Mouse (Mus musculus) left cerebral cortex, postnatal 25 days (tissue): Measurements from ENCODE around the gene Fas. TPM values are rescaled to one million over a fixed set of nuclear protein-coding genes. Genes with fewer than 3 reads are reported as not detected.

ENCODE experiments used
- DNase-seq, 2 experiments: peaks; one replicate each; pipeline ENCODE4 v3.0.0; 2022; ENCODE audit warnings: low spot score in 2 of 2, mixed read lengths in 1 of 2
- intact Hi-C: fragments of 180-260 bp; cut with DNase I; formaldehyde crosslinking; loops from one replicate; pipeline ENCODE4 v1.15.1; 2025
- total RNA-seq, 2 experiments: library from RNA; stranded (reverse); gene quantifications; 2 replicates each; pipeline ENCODE4 v1.2.3; 2021

Fas gene
- total RNA-seq, 2 experiments from 2014 or later = 1.3 to 1.4 TPM

- DNase-seq = no peak
- intact Hi-C loops = no loop called here
Measured at GRCm38 (mm10) chr19:34273073-34273472, 17.4 kb upstream of the Fas start.

- intact Hi-C loops = no loop called here
- DNase-seq = no peak
Measured at GRCm38 (mm10) chr19:34278078-34278477, 12.4 kb upstream of the Fas start.

GRCm38 (mm10) chr19:34283614-34284013, 6.9 kb upstream of the Fas start:
- DNase-seq = no peak
- intact Hi-C loops = loop anchor here (2.0 kb wide), 1 partner anchor 39 kb away; no protein-coding TSS in a partner anchor

GRCm38 (mm10) chr19:34284383-34284782, 6.1 kb upstream of the Fas start:
- DNase-seq = no peak
- intact Hi-C loops = loop anchor here (2.0 kb wide), 1 partner anchor 40 kb away; no protein-coding TSS in a partner anchor

- intact Hi-C loops = loop anchor here (2.0 kb wide), 1 partner anchor 40 kb away; no protein-coding TSS in a partner anchor
- DNase-seq = no peak
Measured at GRCm38 (mm10) chr19:34284826-34285225, 5.6 kb upstream of the Fas start.

GRCm38 (mm10) chr19:34287221-34287620, 3.2 kb upstream of the Fas start:
- intact Hi-C loops = no loop called here
- no peak for DNase-seq

GRCm38 (mm10) chr19:34287656-34288415, 2.6 kb upstream of the Fas start:
- intact Hi-C loops = no loop called here
- no peak for DNase-seq

GRCm38 (mm10) chr19:34288696-34289095, 1.8 kb upstream of the Fas start:
- no peak for DNase-seq
- intact Hi-C loops = no loop called here

- intact Hi-C loops = no loop called here
Measured at GRCm38 (mm10) chr19:34290872-34291341, 441 bp downstream of the Fas start.

GRCm38 (mm10) chr19:34291379-34291778, 913 bp downstream of the Fas start:
- no peak for DNase-seq
- intact Hi-C loops = no loop called here

More at GRCm38 (mm10) chr19:34290872-34291341, 441 bp downstream of the Fas start:
- no peak for DNase-seq

GRCm38 (mm10) chr19:34291956-34292355, 1.5 kb downstream of the Fas start:
- DNase-seq = no peak
- intact Hi-C loops = no loop called here

GRCm38 (mm10) chr19:34292701-34293100, 2.2 kb downstream of the Fas start:
- no peak for DNase-seq
- intact Hi-C loops = no loop called here

- no peak for DNase-seq
Measured at GRCm38 (mm10) chr19:34293376-34293947, 3.0 kb downstream of the Fas start.

GRCm38 (mm10) chr19:34295442-34295841, 5.0 kb downstream of the Fas start:
- intact Hi-C loops = no loop called here
- no peak for DNase-seq

More at GRCm38 (mm10) chr19:34293376-34293947, 3.0 kb downstream of the Fas start:
- intact Hi-C loops = no loop called here

- no peak for DNase-seq
- intact Hi-C loops = no loop called here
Measured at GRCm38 (mm10) chr19:34298531-34298930, 8.1 kb downstream of the Fas start.

GRCm38 (mm10) chr19:34299229-34299628, 8.8 kb downstream of the Fas start:
- DNase-seq = no peak
- intact Hi-C loops = no loop called here

GRCm38 (mm10) chr19:34300430-34300829, 10.0 kb downstream of the Fas start:
- no peak for DNase-seq
- intact Hi-C loops = no loop called here

GRCm38 (mm10) chr19:34304917-34305316, 14.5 kb downstream of the Fas start:
- intact Hi-C loops = no loop called here
- no peak for DNase-seq

GRCm38 (mm10) chr19:34306794-34307193, 16.3 kb downstream of the Fas start:
- intact Hi-C loops = no loop called here
- no peak for DNase-seq

GRCm38 (mm10) chr19:34312151-34312728, 21.8 kb downstream of the Fas start:
- DNase-seq = no peak
- intact Hi-C loops = no loop called here

GRCm38 (mm10) chr19:34328051-34328450, 37.6 kb downstream of the Fas start:
- intact Hi-C loops = no loop called here
- DNase-seq = no peak
